Mouse (Mus musculus): ENCODE measurements at regions not wholly inside any gene's neighbourhood (a gene's known extent, or its start where the extent isn't known, plus 50 kb on each side); places are given as distances from the start of the nearest gene placed in this dataset.

DNA sequence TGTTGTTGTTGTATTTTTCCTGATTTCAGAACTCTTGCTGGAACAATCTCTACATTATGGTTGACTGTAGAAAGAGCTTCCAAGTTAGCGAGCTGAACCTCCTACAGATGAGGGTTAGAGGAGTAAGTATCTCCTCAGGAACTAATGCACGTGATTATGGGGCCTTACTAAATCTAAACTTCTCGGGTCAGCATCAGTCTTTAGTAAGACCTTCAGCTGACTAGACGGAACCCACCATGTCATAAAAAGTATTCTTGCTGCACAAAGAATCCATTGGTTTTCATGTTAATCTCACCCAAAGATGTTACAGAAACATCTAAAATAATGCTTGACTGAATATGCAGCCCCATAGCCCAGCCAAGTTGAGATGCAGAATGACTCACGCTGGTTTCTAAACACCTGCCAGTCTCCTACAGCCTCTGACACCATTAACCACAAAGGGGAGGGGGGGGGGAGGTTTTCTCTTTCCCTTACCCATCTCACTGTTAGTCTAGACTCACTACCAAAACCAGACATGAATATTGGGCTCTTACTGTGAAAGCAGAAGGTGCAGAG lies 88.9 kb upstream of the Tbl1xr1 start:
- TF ChIP-seq CTCF (IDR thresholded peaks at IDR 0.05; ENCODE audit: low read depth, low read length) (no peak), POLR2A (IDR thresholded peaks at IDR 0.05; ENCODE audit: borderline replicate concordance, low read depth, low read length) (no peak)
